Mouse (Mus musculus): ENCODE data around the gene Calm1. TPM values are rescaled to one million over a fixed set of nuclear protein-coding genes. Genes with fewer than 3 reads are reported as not detected.

Calm1 gene
- polyA plus RNA-seq, 1 experiment from 2014 or later: 1,989 TPM

GRCm38 (mm10) chr12:100200645-100201362 is 1.6 kb downstream of the Calm1 start:
- Histone ChIP-seq H3K9ac (ENCODE audit: low read length) (peak overlapping the region; percentile 96), H3K4me1 (replicated peaks; ENCODE audit: control insufficient read depth, insufficient read depth, low read length) (peaks cover 17% of the 10 kb centered on the region), H3K27me3 (replicated peaks; ENCODE audit: control insufficient read depth, insufficient read depth, low read length) (no peaks in the 10 kb centered on the region), H3K36me3 (ENCODE audit: control insufficient read depth, insufficient read depth, low read length) (peaks cover 36% of the 10 kb centered on the region), H3K4me3 (ENCODE audit: low read depth, low read length) (peak overlapping the region; percentile 97), H3K27ac (ENCODE audit: low read depth) (peak overlapping the region; percentile 79), H3K4me2 (ENCODE audit: low read length) (peak overlapping the region; percentile 92), H3K9me3 (ENCODE audit: control insufficient read depth, low read length) (no peaks in the 10 kb centered on the region)
- ATAC-seq (replicated peaks; ENCODE audit: low FRiP score, low TSS enrichment, low read depth) (0 out of 2 replicates have a peak, but pooled peaks have one; percentile 3), DNase-seq (ENCODE audit: low spot score) (peak; percentile 74)
- WGBS: 8% methylated on average over 29 of the region's 29 CpGs

DNA sequence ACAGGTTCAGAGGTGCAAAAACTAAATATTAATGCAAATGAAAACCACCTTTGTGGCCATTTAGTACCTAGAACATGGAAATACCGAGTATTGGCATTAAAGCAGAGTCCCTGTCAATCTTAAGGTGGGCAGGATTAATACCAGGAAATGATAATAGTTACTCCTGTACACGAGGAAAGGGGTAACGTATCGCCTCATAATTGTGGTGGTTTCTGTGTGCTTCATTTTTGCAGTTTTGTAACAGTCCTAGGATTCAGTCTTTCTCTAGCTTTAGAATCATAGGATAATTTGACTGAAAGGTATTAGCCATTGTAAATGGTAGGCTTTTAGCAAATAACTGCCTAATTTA is 2.1 kb downstream of the Calm1 start:
- H3K9me3 ChIP-seq (ENCODE audit: control insufficient read depth, low read length): no peaks in the 10 kb centered on the region
- 37% methylated on average over 4 of the region's 4 CpGs for WGBS
- ATAC-seq (replicated peaks; ENCODE audit: low FRiP score, low TSS enrichment, low read depth): no peak
- no peak overlapping the region for H3K27ac ChIP-seq (ENCODE audit: low read depth)
- peaks cover 17% of the 10 kb centered on the region for H3K4me1 ChIP-seq (replicated peaks; ENCODE audit: control insufficient read depth, insufficient read depth, low read length)
- H3K4me3 ChIP-seq (ENCODE audit: low read depth, low read length): peak overlapping the region; percentile 97
- H3K36me3 ChIP-seq (ENCODE audit: control insufficient read depth, insufficient read depth, low read length): peaks cover 42% of the 10 kb centered on the region
- no peaks in the 10 kb centered on the region for H3K27me3 ChIP-seq (replicated peaks; ENCODE audit: control insufficient read depth, insufficient read depth, low read length)
- H3K4me2 ChIP-seq (ENCODE audit: low read length): peak overlapping the region; percentile 92
- peak overlapping the region; percentile 96 for H3K9ac ChIP-seq (ENCODE audit: low read length)
- DNase-seq (ENCODE audit: low spot score): no peak

DNA sequence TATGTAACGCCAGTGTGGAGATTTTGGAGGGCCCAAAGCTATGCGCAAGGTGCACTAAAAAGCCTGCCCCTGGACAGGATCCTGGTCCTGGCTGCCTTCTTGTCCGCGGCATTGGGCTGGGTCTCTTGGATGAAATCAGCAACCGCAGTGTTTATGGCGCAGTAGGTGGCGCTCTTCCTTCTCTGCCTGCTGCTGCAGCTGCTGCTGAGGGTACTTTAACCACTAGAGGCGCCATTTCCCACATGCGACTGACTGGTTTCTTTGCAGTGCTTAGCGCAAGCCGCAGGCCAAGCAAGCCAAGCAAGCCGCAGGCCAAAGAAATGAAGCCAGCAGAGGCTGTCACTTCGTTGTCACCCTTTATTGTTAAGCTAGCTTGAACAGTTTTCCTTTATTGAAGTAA is 2.6 kb downstream of the Calm1 start:
- ATAC-seq (replicated peaks; ENCODE audit: low FRiP score, low TSS enrichment, low read depth): peak; percentile 10; the same call in 1 of the 2 replicates
- H3K27me3 ChIP-seq (replicated peaks; ENCODE audit: control insufficient read depth, insufficient read depth, low read length): no peaks in the 10 kb centered on the region
- peak overlapping the region; percentile 97 for H3K4me3 ChIP-seq (ENCODE audit: low read depth, low read length)
- peaks cover 17% of the 10 kb centered on the region for H3K4me1 ChIP-seq (replicated peaks; ENCODE audit: control insufficient read depth, insufficient read depth, low read length)
- WGBS: 2% methylated on average over 13 of the region's 13 CpGs
- H3K9ac ChIP-seq (ENCODE audit: low read length): peak overlapping the region; percentile 96
- peak overlapping the region; percentile 92 for H3K4me2 ChIP-seq (ENCODE audit: low read length)
- peak; percentile 94 for DNase-seq (ENCODE audit: low spot score)
- no peak overlapping the region for H3K27ac ChIP-seq (ENCODE audit: low read depth)
- H3K36me3 ChIP-seq (ENCODE audit: control insufficient read depth, insufficient read depth, low read length): peaks cover 47% of the 10 kb centered on the region
- H3K9me3 ChIP-seq (ENCODE audit: control insufficient read depth, low read length): no peaks in the 10 kb centered on the region

GRCm38 (mm10) chr12:100203759-100204158 is 4.5 kb downstream of the Calm1 start:
- DNase-seq (ENCODE audit: low spot score) (no peak), ATAC-seq (replicated peaks; ENCODE audit: low FRiP score, low TSS enrichment, low read depth) (no peak)
- H3K4me3 ChIP-seq (ENCODE audit: low read depth, low read length): no peak overlapping the region
- 69% methylated on average over 3 of the region's 3 CpGs for WGBS
- H3K27ac ChIP-seq (ENCODE audit: low read depth): no peak overlapping the region
- H3K36me3 ChIP-seq (ENCODE audit: control insufficient read depth, insufficient read depth, low read length): peaks cover 65% of the 10 kb centered on the region
- no peaks in the 10 kb centered on the region for H3K27me3 ChIP-seq (replicated peaks; ENCODE audit: control insufficient read depth, insufficient read depth, low read length)
- H3K4me1 ChIP-seq (replicated peaks; ENCODE audit: control insufficient read depth, insufficient read depth, low read length): peaks cover 13% of the 10 kb centered on the region
- H3K4me2 ChIP-seq (ENCODE audit: low read length): no peak overlapping the region
- no peaks in the 10 kb centered on the region for H3K9me3 ChIP-seq (ENCODE audit: control insufficient read depth, low read length)
- no peak overlapping the region for H3K9ac ChIP-seq (ENCODE audit: low read length)

GRCm38 (mm10) chr12:100205156-100205555 is 5.9 kb downstream of the Calm1 start:
- H3K36me3 ChIP-seq (ENCODE audit: control insufficient read depth, insufficient read depth, low read length): peaks cover 79% of the 10 kb centered on the region
- peaks cover 11% of the 10 kb centered on the region for H3K4me1 ChIP-seq (replicated peaks; ENCODE audit: control insufficient read depth, insufficient read depth, low read length)
- 89% methylated on average over 8 of the region's 8 CpGs for WGBS
- H3K9me3 ChIP-seq (ENCODE audit: control insufficient read depth, low read length): no peaks in the 10 kb centered on the region
- H3K4me3 ChIP-seq (ENCODE audit: low read depth, low read length): no peak overlapping the region
- H3K27me3 ChIP-seq (replicated peaks; ENCODE audit: control insufficient read depth, insufficient read depth, low read length): no peaks in the 10 kb centered on the region
- ATAC-seq (replicated peaks; ENCODE audit: low FRiP score, low TSS enrichment, low read depth) (no peak), DNase-seq (ENCODE audit: low spot score) (no peak)
- no peak overlapping the region for H3K27ac ChIP-seq (ENCODE audit: low read depth)
- H3K9ac ChIP-seq (ENCODE audit: low read length): no peak overlapping the region
- no peak overlapping the region for H3K4me2 ChIP-seq (ENCODE audit: low read length)

GRCm38 (mm10) chr12:100206521-100206920 is 7.3 kb downstream of the Calm1 start:
- Histone ChIP-seq H3K36me3 (ENCODE audit: control insufficient read depth, insufficient read depth, low read length) (peaks cover 79% of the 10 kb centered on the region), H3K4me1 (replicated peaks; ENCODE audit: control insufficient read depth, insufficient read depth, low read length) (peaks cover 18% of the 10 kb centered on the region), H3K4me2 (ENCODE audit: low read length) (no peak overlapping the region), H3K9ac (ENCODE audit: low read length) (no peak overlapping the region), H3K9me3 (ENCODE audit: control insufficient read depth, low read length) (no peaks in the 10 kb centered on the region), H3K27me3 (replicated peaks; ENCODE audit: control insufficient read depth, insufficient read depth, low read length) (no peaks in the 10 kb centered on the region), H3K4me3 (ENCODE audit: low read depth, low read length) (no peak overlapping the region), H3K27ac (ENCODE audit: low read depth) (no peak overlapping the region)
- ATAC-seq (replicated peaks; ENCODE audit: low FRiP score, low TSS enrichment, low read depth) (no peak), DNase-seq (ENCODE audit: low spot score) (no peak)
- WGBS: 64% methylated on average over 3 of the region's 3 CpGs

DNA sequence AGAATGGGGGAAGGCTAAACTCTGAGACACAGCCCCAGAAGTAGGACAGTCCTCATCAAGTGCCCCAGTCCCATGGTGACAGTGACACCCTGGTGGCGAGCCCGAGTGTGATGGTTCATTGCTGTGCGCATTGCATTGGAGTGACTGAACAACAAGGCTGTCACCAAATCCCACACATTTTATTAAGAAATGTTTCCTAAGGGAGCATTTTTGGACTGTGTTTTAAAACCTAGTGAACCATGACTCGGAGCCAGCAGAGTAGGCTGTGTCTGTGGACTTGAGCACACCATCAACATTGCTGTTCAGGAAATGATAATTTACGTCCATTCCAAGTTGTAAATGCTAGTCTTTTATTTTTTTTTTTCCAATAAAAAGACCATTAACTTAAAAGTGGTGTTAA is 7.7 kb downstream of the Calm1 start:
- H3K36me3 ChIP-seq (ENCODE audit: control insufficient read depth, insufficient read depth, low read length): peaks cover 79% of the 10 kb centered on the region
- no peak for ATAC-seq (replicated peaks; ENCODE audit: low FRiP score, low TSS enrichment, low read depth)

DNA sequence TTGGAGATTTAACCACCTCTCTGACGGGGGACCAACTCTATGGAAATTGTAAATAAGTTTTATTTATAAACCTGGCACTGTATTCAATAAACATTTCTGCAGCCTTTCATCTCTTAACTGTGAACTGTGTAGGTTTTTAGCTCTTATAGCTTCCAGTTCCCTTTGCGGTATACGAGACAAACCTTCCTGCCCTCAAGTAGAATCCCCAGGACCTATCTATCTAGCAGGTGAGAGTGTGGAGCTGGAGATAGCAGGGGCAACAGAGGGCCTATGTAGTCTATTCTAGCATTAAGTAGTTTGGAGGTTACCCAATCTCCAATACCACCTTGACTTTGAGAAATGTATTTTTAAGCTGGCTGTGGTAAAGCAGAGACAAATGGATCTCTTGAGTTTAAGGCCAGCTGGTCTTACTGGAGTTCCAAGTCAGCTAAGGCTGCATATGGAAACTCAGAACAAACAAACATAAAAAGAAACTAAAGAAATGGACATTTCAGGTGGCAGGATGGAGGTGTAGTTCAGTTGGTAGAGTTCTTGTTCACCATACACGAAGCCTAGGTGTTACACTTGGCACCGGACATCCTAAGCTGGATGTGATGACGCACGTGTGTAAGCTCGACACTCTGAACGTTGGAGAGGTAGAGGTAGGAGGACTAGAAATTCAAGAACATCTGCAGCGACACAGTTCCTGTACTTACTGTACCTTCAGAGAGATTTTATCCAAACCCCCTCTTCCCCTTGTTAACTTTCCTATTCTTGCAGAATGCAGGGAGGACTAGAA is 10.7 kb downstream of the Calm1 start:
- no peak for ATAC-seq (replicated peaks; ENCODE audit: low FRiP score, low TSS enrichment, low read depth)
- no peak for DNase-seq (ENCODE audit: low spot score)
- Histone ChIP-seq H3K9me3 (ENCODE audit: control insufficient read depth, low read length) (peaks cover 5% of the 10 kb centered on the region; the same call in 1 of the 2 replicates), H3K4me2 (ENCODE audit: low read length) (no peak overlapping the region), H3K27me3 (replicated peaks; ENCODE audit: control insufficient read depth, insufficient read depth, low read length) (no peaks in the 10 kb centered on the region), H3K4me1 (replicated peaks; ENCODE audit: control insufficient read depth, insufficient read depth, low read length) (peaks cover 14% of the 10 kb centered on the region), H3K36me3 (ENCODE audit: control insufficient read depth, insufficient read depth, low read length) (peaks cover 52% of the 10 kb centered on the region), H3K9ac (ENCODE audit: low read length) (no peak overlapping the region), H3K4me3 (ENCODE audit: low read depth, low read length) (no peak overlapping the region), H3K27ac (ENCODE audit: low read depth) (no peak overlapping the region)
- WGBS: 87% methylated on average over 10 of the region's 10 CpGs

More for the DNA sequence above, 7.7 kb downstream of the Calm1 start:
- no peak overlapping the region for H3K4me2 ChIP-seq (ENCODE audit: low read length)
- H3K4me3 ChIP-seq (ENCODE audit: low read depth, low read length): no peak overlapping the region
- no peak for DNase-seq (ENCODE audit: low spot score)
- H3K9me3 ChIP-seq (ENCODE audit: control insufficient read depth, low read length): no peaks in the 10 kb centered on the region
- no peaks in the 10 kb centered on the region for H3K27me3 ChIP-seq (replicated peaks; ENCODE audit: control insufficient read depth, insufficient read depth, low read length)
- H3K9ac ChIP-seq (ENCODE audit: low read length): no peak overlapping the region
- WGBS: 92% methylated on average over 5 of the region's 5 CpGs
- H3K27ac ChIP-seq (ENCODE audit: low read depth): no peak overlapping the region
- H3K4me1 ChIP-seq (replicated peaks; ENCODE audit: control insufficient read depth, insufficient read depth, low read length): peaks cover 18% of the 10 kb centered on the region

Data from intestine, embryonic 14.5 days (tissue).